Mouse (Mus musculus) ovary, adult 2 months (tissue): Measurements from ENCODE around the gene Inpp5b. TPM values are rescaled to one million over a fixed set of nuclear protein-coding genes. Genes with fewer than 3 reads are reported as not detected.

Experiments
- polyA plus RNA-seq: library from polyadenylated mRNA; depleted of rRNA; stranded (reverse); fragments of >200 nt; gene quantifications from 2 replicates; pipeline ENCODE4 v1.2.3, GENCODE M21; 2012; rRNA removed

The Inpp5b gene
- polyA plus RNA-seq: 28.2 and 33.8 TPM in 2 replicates

GRCm38 (mm10) chr4:124741376-124742343, at the start of gene Inpp5b:
Gene Inpp5b (plus strand): TSS chr4:124741850.

GRCm38 (mm10) chr4:124693135-124693894, 48.3 kb upstream of the Inpp5b start, which contains the start of gene Utp11:
Gene Utp11 (minus strand): TSS chr4:124693600.

GRCm38 (mm10) chr4:124700248-124700971, 41.2 kb upstream of the Inpp5b start, which contains the start of gene Fhl3:
Gene Fhl3 (plus strand): TSS chr4:124700701.

GRCm38 (mm10) chr4:124714545-124715481, 26.8 kb upstream of the Inpp5b start, which contains the start of gene Sf3a3:
Gene Sf3a3 (plus strand): TSS chr4:124714776.

GRCm38 (mm10) chr4:124801552-124802308, 60.1 kb downstream of the Inpp5b start, which contains the start of gene Mtf1:
Gene Mtf1 (plus strand): TSS chr4:124802104.

GRCm38 (mm10) chr4:124850261-124850913, 108.7 kb downstream of the Inpp5b start, which contains the start of gene Yrdc:
Gene Yrdc (plus strand): TSS chr4:124850679.

Other genes with a start within 250 kb of the Inpp5b start
- not detected in 2 replicates for gene 3100002H09Rik, start 131.0 kb upstream of the Inpp5b start, polyA plus RNA-seq
- gene Pou3f1, start 85.0 kb upstream of the Inpp5b start, polyA plus RNA-seq: 0.45 and 0.46 TPM in 2 replicates
- gene Utp11, start 48.2 kb upstream of the Inpp5b start, polyA plus RNA-seq: 2.4 and 2.9 TPM in 2 replicates
- gene Fhl3, start 41.1 kb upstream of the Inpp5b start, polyA plus RNA-seq: 32.2 and 53.9 TPM in 2 replicates
- 11.9 and 16.2 TPM in 2 replicates for gene Sf3a3, start 27.1 kb upstream of the Inpp5b start, polyA plus RNA-seq
- 6.4 and 8.5 TPM in 2 replicates for gene Mtf1, start 60.3 kb downstream of the Inpp5b start, polyA plus RNA-seq
- 52.3 and 64.7 TPM in 2 replicates for gene Yrdc, start 108.8 kb downstream of the Inpp5b start, polyA plus RNA-seq
- 106 and 134 TPM in 2 replicates for gene 1110065P20Rik, start 109.3 kb downstream of the Inpp5b start, polyA plus RNA-seq
- gene Maneal, start 120.3 kb downstream of the Inpp5b start, polyA plus RNA-seq: 1.6 and 1.9 TPM in 2 replicates
- gene Epha10, start 139.0 kb downstream of the Inpp5b start, polyA plus RNA-seq: 0.12 and 0.16 TPM in 2 replicates
- 21.4 and 22.0 TPM in 2 replicates for gene 9930104L06Rik, start 195.2 kb downstream of the Inpp5b start, polyA plus RNA-seq
- gene Cdca8, start 197.5 kb downstream of the Inpp5b start, polyA plus RNA-seq: 11.3 and 19.8 TPM in 2 replicates
- 37.2 and 38.2 TPM in 2 replicates for gene Rspo1, start 244.6 kb downstream of the Inpp5b start, polyA plus RNA-seq